Mouse (Mus musculus) midbrain, embryonic 14.5 days (tissue): ENCODE data around the gene Nnat. TPM values are rescaled to one million over a fixed set of nuclear protein-coding genes. Genes with fewer than 3 reads are reported as not detected.
A peak's percentile ranks its signal among the peaks of the same experiment; 100 is the strongest.

ENCODE experiments used
- ATAC-seq: fragments of 200-750 bp; cut with Nextera tagmentation; 2 replicates; pipeline ENCODE4 v1.8.0; 2017; ENCODE audit warnings: moderate number of reproducible peaks, moderate library complexity; ENCODE audit not compliant: low FRiP score, low TSS enrichment
- DNase-seq: peaks from one replicate; pipeline ENCODE4 v3.0.0-alpha.2; 2015
- H3K27ac ChIP-seq: fragments of 300-500 bp; sonication (generic); replicated peaks from 2 replicates; pipeline ENCODE4 v1.5.1; 2014; ENCODE audit warnings: mild to moderate bottlenecking, low read depth, low read length, moderate library complexity
- H3K27me3 ChIP-seq: fragments of 300-500 bp; sonication (generic); 2 replicates; pipeline ENCODE4 v1.6.1; 2014; ENCODE audit warnings: low read length, control low read depth, mixed read lengths; ENCODE audit not compliant: control insufficient read depth, insufficient read depth
- H3K36me3 ChIP-seq: fragments of 300-500 bp; sonication (generic); 2 replicates; pipeline ENCODE4 v1.6.1; 2014; ENCODE audit warnings: low read length, control low read depth; ENCODE audit not compliant: control insufficient read depth, insufficient read depth
- H3K4me1 ChIP-seq: fragments of 300-500 bp; sonication (generic); 2 replicates; pipeline ENCODE4 v1.6.1; 2014; ENCODE audit warnings: mild to moderate bottlenecking, antibody characterized with exemption, low read length, control low read depth; ENCODE audit not compliant: control insufficient read depth, insufficient read depth
- H3K4me2 ChIP-seq: fragments of 300-500 bp; sonication (generic); 2 replicates; pipeline ENCODE4 v1.6.1; 2014; ENCODE audit warnings: mild to moderate bottlenecking, low read length, moderate library complexity
- H3K4me3 ChIP-seq: fragments of 300-500 bp; sonication (generic); replicated peaks from 2 replicates; pipeline ENCODE4 v1.5.1; 2014; ENCODE audit warnings: low read depth, low read length
- H3K9ac ChIP-seq: fragments of 300-500 bp; sonication (generic); replicated peaks from 2 replicates; pipeline ENCODE4 v1.6.1; 2014; ENCODE audit warnings: mild to moderate bottlenecking, low read length, moderate library complexity
- H3K9me3 ChIP-seq: fragments of 300-500 bp; sonication (generic); 2 replicates; pipeline ENCODE4 v1.6.1; 2016; ENCODE audit warnings: low read length, control low read depth, mixed read lengths; ENCODE audit not compliant: control insufficient read depth
- WGBS: fragments of 180-500 bp; shearing (Covaris S2); extraction: QIAGEN DNeasy Blood & Tissue Kit; methylation state at CpG from one replicate; pipeline ENCODE4 v1.1.7; 2014; 5-methylcytosine and 5-hydroxymethylcytosine counted together
- polyA plus RNA-seq: library from polyadenylated mRNA; unstranded; fragments of >200 nt; fragmentation: Nextera tagmentation; extraction: Ambion mirVana; gene quantifications from 2 replicates; pipeline ENCODE4 v1.2.1, GENCODE M21; 2014

The Nnat gene
- polyA plus RNA-seq: 7,465 and 9,945 TPM in 2 replicates

DNA sequence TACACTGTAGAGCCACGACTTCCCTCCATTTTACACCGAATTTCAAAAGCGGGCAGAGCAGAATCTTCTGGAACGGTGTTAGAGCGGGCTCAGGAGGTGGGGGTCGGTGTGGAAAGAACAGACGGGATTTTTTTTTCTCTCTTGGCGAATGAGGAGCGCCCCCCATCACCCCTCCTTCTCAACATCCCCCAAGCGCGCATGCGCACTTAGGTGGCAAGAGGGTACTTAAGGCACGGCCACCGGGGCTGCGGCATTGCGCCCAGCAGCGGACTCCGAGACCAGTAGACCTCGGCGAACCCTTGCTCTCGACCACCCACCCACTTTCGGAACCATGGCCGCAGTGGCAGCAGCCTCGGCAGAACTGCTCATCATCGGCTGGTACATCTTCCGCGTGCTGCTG, at the start of gene Nnat:
TSS of gene Nnat (plus strand) at position 221 of the 400 bp plus-strand sequence.
- H3K27ac ChIP-seq: peak within 1 kb of the TSS; percentile 93

GRCm38 (mm10) chr2:157512859-157513258, 47.0 kb upstream of the Nnat start:
- no peak overlapping the region for H3K9ac ChIP-seq
- peaks cover 28% of the 10 kb centered on the region for H3K4me1 ChIP-seq
- DNase-seq (no peak), ATAC-seq (no peak)
- no peaks in the 10 kb centered on the region for H3K27me3 ChIP-seq
- H3K4me2 ChIP-seq: no peak overlapping the region
- no peak overlapping the region for H3K4me3 ChIP-seq
- H3K9me3 ChIP-seq: no peaks in the 10 kb centered on the region
- no peaks in the 10 kb centered on the region for H3K36me3 ChIP-seq
- no peak overlapping the region for H3K27ac ChIP-seq
- 96% methylated on average over 9 of the region's 9 CpGs for WGBS

More for the DNA sequence above, at the start of gene Nnat:
- peaks cover 43% of the 10 kb centered on the region for H3K36me3 ChIP-seq
- peaks cover 38% of the 10 kb centered on the region for H3K9me3 ChIP-seq
- ATAC-seq: peak; percentile 68
- DNase-seq: peak; percentile 94
- 39% methylated on average over 27 of the region's 27 CpGs for WGBS
- peak within 1 kb of the TSS; percentile 84 for H3K9ac ChIP-seq
- H3K27me3 ChIP-seq: no peaks in the 10 kb centered on the region
- peaks cover 14% of the 10 kb centered on the region for H3K4me1 ChIP-seq
- peak within 1 kb of the TSS; percentile 68 for H3K4me2 ChIP-seq
- peak within 1 kb of the TSS; percentile 57 for H3K4me3 ChIP-seq

DNA sequence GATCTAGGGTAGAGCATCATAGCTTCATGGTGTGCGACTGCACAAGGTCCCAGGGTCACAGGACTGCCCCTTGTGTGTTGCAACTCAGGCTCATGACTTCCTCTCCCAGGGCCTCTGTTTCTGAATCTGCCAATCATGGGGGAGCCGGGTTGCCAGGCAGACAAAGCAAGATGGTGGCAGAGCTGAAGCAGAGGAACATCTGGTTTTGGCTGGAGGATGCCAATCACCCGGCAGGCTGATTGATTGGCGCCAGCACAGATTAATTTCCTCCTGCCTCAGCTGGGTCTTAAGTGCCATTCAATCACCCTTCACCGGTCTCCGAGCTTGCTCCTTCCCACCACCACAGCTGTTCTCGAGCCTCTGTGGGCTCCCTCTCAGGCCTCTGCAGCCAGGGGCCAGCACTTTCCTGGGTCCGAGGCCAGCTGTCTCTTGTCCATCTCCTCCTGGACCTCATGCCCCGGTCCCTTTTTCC, 46.1 kb upstream of the Nnat start:
- no peak for DNase-seq
- no peaks in the 10 kb centered on the region for H3K9me3 ChIP-seq
- H3K27me3 ChIP-seq: no peaks in the 10 kb centered on the region
- ATAC-seq: no peak
- peak overlapping the region; percentile 49 for H3K27ac ChIP-seq
- no peak overlapping the region for H3K4me2 ChIP-seq
- 21% methylated on average over 9 of the region's 9 CpGs for WGBS
- no peak overlapping the region for H3K4me3 ChIP-seq
- H3K4me1 ChIP-seq: peaks cover 32% of the 10 kb centered on the region
- no peak overlapping the region for H3K9ac ChIP-seq
- H3K36me3 ChIP-seq: no peaks in the 10 kb centered on the region

DNA sequence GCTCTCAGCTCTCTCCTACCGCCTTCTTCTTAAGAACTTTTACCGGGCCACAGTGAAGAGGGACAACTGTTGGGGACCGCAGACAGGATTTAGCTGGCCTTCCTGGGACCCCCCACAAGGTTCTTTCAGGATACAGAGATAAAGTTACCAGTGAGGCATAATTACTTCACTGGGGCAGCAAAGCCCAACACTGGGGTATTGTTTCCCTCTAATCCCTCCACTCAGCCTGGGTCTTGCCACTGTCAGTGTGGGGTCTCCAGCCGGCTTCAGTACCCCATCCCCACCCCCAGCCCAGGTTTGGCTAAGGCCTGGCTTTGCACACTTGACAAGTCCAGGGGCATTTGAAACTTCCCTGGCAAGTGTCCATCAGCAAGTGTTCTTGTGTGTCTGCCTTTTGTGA, 45.5 kb upstream of the Nnat start:
- no peak overlapping the region for H3K4me3 ChIP-seq
- H3K27me3 ChIP-seq: no peaks in the 10 kb centered on the region
- peak overlapping the region; percentile 49 for H3K27ac ChIP-seq
- ATAC-seq: no peak
- H3K4me1 ChIP-seq: peaks cover 33% of the 10 kb centered on the region
- no peaks in the 10 kb centered on the region for H3K36me3 ChIP-seq
- no peak for DNase-seq
- no peaks in the 10 kb centered on the region for H3K9me3 ChIP-seq
- no peak overlapping the region for H3K4me2 ChIP-seq
- H3K9ac ChIP-seq: no peak overlapping the region
- WGBS: 3% methylated on average over 4 of the region's 4 CpGs

- H3K4me3 ChIP-seq: no peak overlapping the region
- peak overlapping the region; percentile 21; the same call in 1 of the 2 replicates for H3K27ac ChIP-seq
- no peak overlapping the region for H3K4me2 ChIP-seq
- DNase-seq: no peak
- no peaks in the 10 kb centered on the region for H3K36me3 ChIP-seq
- ATAC-seq: no peak
- H3K4me1 ChIP-seq: peaks cover 43% of the 10 kb centered on the region
- H3K9me3 ChIP-seq: no peaks in the 10 kb centered on the region
- H3K27me3 ChIP-seq: no peaks in the 10 kb centered on the region
- 26% methylated on average over 6 of the region's 6 CpGs for WGBS
- no peak overlapping the region for H3K9ac ChIP-seq
These were observed 42.4 kb upstream of the Nnat start for GRCm38 (mm10) chr2:157517526-157517925.

DNA sequence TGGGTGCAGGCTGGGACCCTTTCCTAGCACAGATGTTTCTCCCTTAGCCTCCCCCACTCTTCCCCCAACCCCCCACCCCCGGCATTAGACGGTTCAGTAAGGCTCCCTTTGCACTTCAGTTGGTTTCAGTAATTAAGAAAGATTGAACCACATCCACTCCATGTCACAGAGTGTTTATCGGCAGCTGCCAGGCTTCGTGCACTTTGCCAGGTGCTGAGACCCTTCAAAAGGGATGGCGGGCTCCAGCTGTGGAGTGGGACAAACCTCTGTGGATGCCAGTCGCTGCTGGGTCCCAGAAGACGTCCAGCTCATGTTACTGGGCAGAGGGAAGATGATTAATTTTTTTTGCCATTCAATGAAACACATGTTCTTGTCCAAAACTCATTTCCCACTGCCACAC, 41.4 kb upstream of the Nnat start:
- Histone ChIP-seq H3K36me3 (no peaks in the 10 kb centered on the region), H3K27me3 (no peaks in the 10 kb centered on the region), H3K4me1 (peaks cover 47% of the 10 kb centered on the region), H3K4me3 (no peak overlapping the region), H3K4me2 (no peak overlapping the region), H3K9me3 (no peaks in the 10 kb centered on the region), H3K9ac (no peak overlapping the region), H3K27ac (peak overlapping the region; percentile 21)
- ATAC-seq (no peak), DNase-seq (no peak)
- WGBS: 37% methylated on average over 7 of the region's 7 CpGs

DNA sequence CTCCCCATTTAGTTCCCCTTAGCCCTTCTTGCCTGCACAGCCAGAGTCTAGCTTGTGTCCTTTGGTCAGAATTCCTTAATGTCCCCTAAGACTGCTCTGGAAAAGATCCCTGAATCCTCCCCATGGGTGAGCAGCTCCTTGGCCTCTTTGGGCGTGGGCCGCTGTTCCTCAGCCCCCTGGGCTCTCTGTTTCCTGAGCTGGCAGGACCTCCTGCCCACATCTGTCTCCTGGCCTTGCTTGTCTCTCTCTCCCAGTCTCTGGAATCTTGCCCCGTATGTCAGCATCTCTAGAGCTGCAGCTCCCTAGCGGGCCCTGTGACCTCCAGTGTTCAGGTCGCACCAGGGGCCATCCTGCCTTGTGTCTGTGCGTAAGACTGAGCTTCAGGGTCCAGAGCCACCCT, 40.4 kb upstream of the Nnat start:
- Histone ChIP-seq H3K27ac (peak overlapping the region; percentile 78), H3K4me1 (peaks cover 41% of the 10 kb centered on the region), H3K27me3 (no peaks in the 10 kb centered on the region), H3K9ac (no peak overlapping the region), H3K4me2 (no peak overlapping the region), H3K36me3 (no peaks in the 10 kb centered on the region), H3K9me3 (no peaks in the 10 kb centered on the region), H3K4me3 (no peak overlapping the region)
- ATAC-seq (no peak), DNase-seq (no peak)
- WGBS: 74% methylated on average over 6 of the region's 6 CpGs

DNA sequence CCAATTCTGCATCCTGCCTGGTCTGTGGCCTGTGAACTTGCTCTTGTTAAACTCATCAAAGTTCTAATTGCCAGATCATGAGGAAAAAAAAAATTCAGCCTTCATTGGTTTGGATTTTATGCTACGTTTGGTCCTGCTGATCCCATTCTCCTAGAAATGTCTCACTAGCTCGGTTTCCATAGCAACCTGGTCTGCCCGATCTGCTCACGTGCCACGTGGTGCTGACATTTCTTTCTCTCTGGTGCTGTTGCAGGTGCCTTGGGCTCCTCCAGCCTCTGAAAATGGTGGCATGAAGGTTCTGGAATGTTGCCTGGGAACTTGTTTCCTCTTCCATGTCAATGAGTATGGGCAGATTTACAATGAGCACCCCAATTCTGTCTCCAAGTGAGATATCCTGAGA, 39.4 kb upstream of the Nnat start:
- no peaks in the 10 kb centered on the region for H3K27me3 ChIP-seq
- H3K4me1 ChIP-seq: peaks cover 38% of the 10 kb centered on the region
- WGBS: 6% methylated on average over 5 of the region's 5 CpGs
- no peak overlapping the region for H3K4me3 ChIP-seq
- H3K36me3 ChIP-seq: no peaks in the 10 kb centered on the region
- H3K4me2 ChIP-seq: no peak overlapping the region; the same call in 1 of the 2 replicates
- H3K9me3 ChIP-seq: no peaks in the 10 kb centered on the region
- DNase-seq: peak; percentile 92
- H3K9ac ChIP-seq: no peak overlapping the region
- H3K27ac ChIP-seq: peak overlapping the region; percentile 78
- ATAC-seq: no peak

- no peak overlapping the region for H3K9ac ChIP-seq
- no peak overlapping the region for H3K27ac ChIP-seq
- no peaks in the 10 kb centered on the region for H3K27me3 ChIP-seq
- no peaks in the 10 kb centered on the region for H3K9me3 ChIP-seq
- H3K4me2 ChIP-seq: no peak overlapping the region
- ATAC-seq (no peak; the same call in 1 of the 2 replicates), DNase-seq (no peak)
- 8% methylated on average over 3 of the region's 3 CpGs for WGBS
- H3K36me3 ChIP-seq: no peaks in the 10 kb centered on the region
- no peak overlapping the region for H3K4me3 ChIP-seq
- peaks cover 42% of the 10 kb centered on the region for H3K4me1 ChIP-seq
These were observed 37.3 kb upstream of the Nnat start for GRCm38 (mm10) chr2:157522556-157522955.
